ENCODE assay signal across 27 mouse cellular contexts in genomic region chr12:83097787-83098186, GRCm38 (mm10).
DNase-seq lines count a peak whose midpoint lies in the region; ATAC-seq lines count a peak whose summit lies in the region.
"Had no signal": no experiment of that assay in that cellular context is flagged by ENCODE, and none has a peak within 500 bp of the region (broad histone marks: within the 10 kb centered on the region; RNA-seq: fewer than 3 reads in every experiment).

No protein-coding gene starts in this region.

- H3K9me3 ChIP-seq in liver, embryonic 12.5 days (replicated peaks): no peaks in the 10 kb centered on the region
- H3K9me3 ChIP-seq in liver, embryonic 11.5 days (ENCODE audit: control insufficient read depth, low read length): no peaks in the 10 kb centered on the region
- H3K9me3 ChIP-seq in midbrain, embryonic 11.5 days (ENCODE audit: control insufficient read depth, low read length): no peaks in the 10 kb centered on the region
- H3K9me3 ChIP-seq in midbrain, embryonic 13.5 days: no peaks in the 10 kb centered on the region
- no peaks in the 10 kb centered on the region for H3K9me3 ChIP-seq in liver, embryonic 16.5 days (replicated peaks; ENCODE audit: control insufficient read depth, low read length)
- no peaks in the 10 kb centered on the region for H3K9me3 ChIP-seq in limb, embryonic 10.5 days (replicated peaks)
- H3K9me3 ChIP-seq: embryonic facial prominence, embryonic 10.5 days; embryonic facial prominence, embryonic 13.5 days; heart, embryonic 13.5 days; hindbrain, embryonic 10.5 days; hindbrain, embryonic 13.5 days had no signal

- ATAC-seq in liver, embryonic 12.5 days: peak; percentile 31; the same call in 1 of the 2 replicates
- ATAC-seq in liver, embryonic 11.5 days (replicated peaks; ENCODE audit: low FRiP score): no peak
- no peak for ATAC-seq in midbrain, embryonic 11.5 days (ENCODE audit: low FRiP score)
- no peak for ATAC-seq in midbrain, embryonic 13.5 days
- ATAC-seq in erythroid progenitor cell, adult 5-6 weeks (replicated peaks; ENCODE audit: low FRiP score, poor library complexity, severe bottlenecking): peak; percentile 55; the same call in 1 of the 2 replicates
- no peak for ATAC-seq in liver, embryonic 16.5 days (ENCODE audit: low read depth)
- ATAC-seq: CD4-positive, CD25-positive, alpha-beta regulatory T cell, adult 4 months; forebrain, embryonic 14.5 days; forebrain, postnatal 0 days; hindbrain, embryonic 16.5 days had no signal

- H3K36me3 ChIP-seq in liver, embryonic 12.5 days: no peaks in the 10 kb centered on the region
- no peaks in the 10 kb centered on the region for H3K36me3 ChIP-seq in liver, embryonic 11.5 days (ENCODE audit: control insufficient read depth, insufficient read depth, low read length)
- no peaks in the 10 kb centered on the region for H3K36me3 ChIP-seq in midbrain, embryonic 11.5 days (ENCODE audit: control insufficient read depth, insufficient read depth, low read length)
- no peaks in the 10 kb centered on the region for H3K36me3 ChIP-seq in midbrain, embryonic 13.5 days
- no peaks in the 10 kb centered on the region for H3K36me3 ChIP-seq in liver, embryonic 16.5 days (ENCODE audit: control insufficient read depth, insufficient read depth)
- H3K36me3 ChIP-seq in limb, embryonic 10.5 days: no peaks in the 10 kb centered on the region
- H3K36me3 ChIP-seq: embryonic facial prominence, embryonic 10.5 days; embryonic facial prominence, embryonic 13.5 days; heart, embryonic 13.5 days; hindbrain, embryonic 10.5 days; hindbrain, embryonic 13.5 days had no signal

- peak overlapping the region; percentile 27; the same call in 1 of the 2 replicates for H3K9ac ChIP-seq in liver, embryonic 12.5 days
- no peak overlapping the region for H3K9ac ChIP-seq in liver, embryonic 11.5 days (ENCODE audit: low read depth, low read length)
- no peak overlapping the region for H3K9ac ChIP-seq in midbrain, embryonic 11.5 days (ENCODE audit: low read length)
- no peak overlapping the region for H3K9ac ChIP-seq in midbrain, embryonic 13.5 days (replicated peaks)
- H3K9ac ChIP-seq in liver, embryonic 16.5 days (ENCODE audit: low read depth, low read length): no peak overlapping the region
- H3K9ac ChIP-seq: embryonic facial prominence, embryonic 13.5 days; forebrain, postnatal 0 days; heart, embryonic 13.5 days; hindbrain, embryonic 13.5 days had no signal

- H3K4me1 ChIP-seq in liver, embryonic 12.5 days: peaks cover 41% of the 10 kb centered on the region
- H3K4me1 ChIP-seq in liver, embryonic 11.5 days (replicated peaks; ENCODE audit: control insufficient read depth, insufficient read depth, low read length): peaks cover 28% of the 10 kb centered on the region
- no peaks in the 10 kb centered on the region for H3K4me1 ChIP-seq in midbrain, embryonic 11.5 days (ENCODE audit: control insufficient read depth, insufficient read depth, low read length)
- H3K4me1 ChIP-seq in midbrain, embryonic 13.5 days (replicated peaks): peaks cover 8% of the 10 kb centered on the region
- peaks cover 24% of the 10 kb centered on the region for H3K4me1 ChIP-seq in liver, embryonic 16.5 days (ENCODE audit: control insufficient read depth, low read depth, low read length)
- peaks cover 12% of the 10 kb centered on the region; the same call in 1 of the 2 replicates for H3K4me1 ChIP-seq in limb, embryonic 10.5 days
- H3K4me1 ChIP-seq: embryonic facial prominence, embryonic 13.5 days had no signal

- peak overlapping the region; percentile 43 for H3K27ac ChIP-seq in liver, embryonic 12.5 days
- no peak overlapping the region for H3K27ac ChIP-seq in liver, embryonic 11.5 days (ENCODE audit: low read depth, low read length)
- H3K27ac ChIP-seq in midbrain, embryonic 11.5 days (ENCODE audit: low read depth, low read length): no peak overlapping the region
- no peak overlapping the region for H3K27ac ChIP-seq in midbrain, embryonic 13.5 days
- peak overlapping the region; percentile 28; the same call in 1 of the 2 replicates for H3K27ac ChIP-seq in liver, embryonic 16.5 days (ENCODE audit: low read length)
- H3K27ac ChIP-seq in limb, embryonic 10.5 days: no peak overlapping the region
- H3K27ac ChIP-seq: embryonic facial prominence, embryonic 10.5 days; embryonic facial prominence, embryonic 13.5 days; gastrocnemius, adult 2 months; heart, embryonic 13.5 days; hindbrain, embryonic 10.5 days; hindbrain, embryonic 13.5 days had no signal

- H3K27me3 ChIP-seq in liver, embryonic 12.5 days (replicated peaks): no peaks in the 10 kb centered on the region
- H3K27me3 ChIP-seq in liver, embryonic 11.5 days (replicated peaks; ENCODE audit: control insufficient read depth, insufficient read depth, low read length): no peaks in the 10 kb centered on the region
- no peaks in the 10 kb centered on the region for H3K27me3 ChIP-seq in midbrain, embryonic 11.5 days (ENCODE audit: control insufficient read depth, insufficient read depth, low read length)
- no peaks in the 10 kb centered on the region for H3K27me3 ChIP-seq in midbrain, embryonic 13.5 days
- no peaks in the 10 kb centered on the region for H3K27me3 ChIP-seq in liver, embryonic 16.5 days (ENCODE audit: control insufficient read depth, insufficient read depth, low read depth, low read length)
- no peaks in the 10 kb centered on the region for H3K27me3 ChIP-seq in limb, embryonic 10.5 days (ENCODE audit: low read depth, poor library complexity, severe bottlenecking)
- H3K27me3 ChIP-seq: embryonic facial prominence, embryonic 13.5 days; heart, embryonic 13.5 days; hindbrain, embryonic 13.5 days had no signal

- H3K4me3 ChIP-seq in liver, embryonic 12.5 days: no peak overlapping the region
- H3K4me3 ChIP-seq in liver, embryonic 11.5 days (ENCODE audit: low read depth, low read length): no peak overlapping the region
- H3K4me3 ChIP-seq in midbrain, embryonic 11.5 days (ENCODE audit: low read depth, low read length): no peak overlapping the region
- no peak overlapping the region for H3K4me3 ChIP-seq in midbrain, embryonic 13.5 days (replicated peaks)
- H3K4me3 ChIP-seq in liver, embryonic 16.5 days (ENCODE audit: low read depth, low read length): no peak overlapping the region
- H3K4me3 ChIP-seq in limb, embryonic 10.5 days: no peak overlapping the region
- H3K4me3 ChIP-seq: embryonic facial prominence, embryonic 10.5 days; embryonic facial prominence, embryonic 13.5 days; gastrocnemius, adult 2 months; heart, embryonic 13.5 days; hindbrain, embryonic 10.5 days; hindbrain, embryonic 13.5 days had no signal

- no peak overlapping the region for H3K4me2 ChIP-seq in liver, embryonic 12.5 days
- H3K4me2 ChIP-seq in liver, embryonic 11.5 days: no peak overlapping the region
- no peak overlapping the region for H3K4me2 ChIP-seq in midbrain, embryonic 11.5 days
- no peak overlapping the region for H3K4me2 ChIP-seq in midbrain, embryonic 13.5 days (replicated peaks)
- no peak overlapping the region for H3K4me2 ChIP-seq in liver, embryonic 16.5 days (ENCODE audit: low read depth, low read length)
- H3K4me2 ChIP-seq: embryonic facial prominence, embryonic 13.5 days; heart, embryonic 13.5 days; hindbrain, embryonic 13.5 days had no signal

- no peak for DNase-seq in liver, embryonic 11.5 days (ENCODE audit: low spot score)
- DNase-seq in midbrain, embryonic 11.5 days (ENCODE audit: low spot score, missing footprints): peak; percentile 21
- no peak for DNase-seq in limb, embryonic 10.5 days (ENCODE audit: low spot score)
- DNase-seq: adrenal gland, adult 2 months; adrenal gland, postnatal 14 days; cerebellum, adult 11 months; cerebellum, adult 8-10 months; cerebellum, postnatal 10 days; cerebellum, postnatal 36 days; embryo, embryonic 11 days; forebrain, postnatal 0 days; gastrocnemius, adult 2 months; gastrocnemius, postnatal 14 days; heart, adult 18-20 months; heart, postnatal 36 days had no signal

- 70% methylated on average over 1 of the region's 1 CpGs for WGBS in liver, embryonic 12.5 days (ENCODE audit: insufficient replicate concordance)
- WGBS in liver, embryonic 11.5 days: 81% methylated on average over 1 of the region's 1 CpGs
- 83% methylated on average over 1 of the region's 1 CpGs for WGBS in midbrain, embryonic 11.5 days
- WGBS in midbrain, embryonic 13.5 days: 69% methylated on average over 1 of the region's 1 CpGs
- 73% methylated on average over 1 of the region's 1 CpGs for WGBS in liver, embryonic 16.5 days (ENCODE audit: insufficient replicate concordance)
- 87% methylated on average over 1 of the region's 1 CpGs for WGBS in limb, embryonic 10.5 days

Comparison
In these comparisons a context has a peak if more than half of its experiments do, and no peak if none do; other contexts are left out.
1. ATAC-seq: peak in liver, embryonic 12.5 days (single experiment) and erythroid progenitor cell, adult 5-6 weeks (single experiment); none in liver, embryonic 11.5 days (single experiment), midbrain, embryonic 11.5 days (single experiment), midbrain, embryonic 13.5 days (single experiment) and liver, embryonic 16.5 days (single experiment).
2. H3K27ac ChIP-seq: peak in liver, embryonic 12.5 days (single experiment) and liver, embryonic 16.5 days (single experiment); none in liver, embryonic 11.5 days (single experiment), midbrain, embryonic 11.5 days (single experiment), midbrain, embryonic 13.5 days (single experiment) and limb, embryonic 10.5 days (single experiment).